Mouse (Mus musculus): Measurements from ENCODE around the gene Hoxb4.

GRCm38 (mm10) chr11:96366092-96367041 is 48.3 kb downstream of the Hoxb4 start:
- TF ChIP-seq CTCF (IDR thresholded peaks at IDR 0.05; ENCODE audit: low read depth, low read length) = no peak
- no peak for TF ChIP-seq POLR2A (IDR thresholded peaks at IDR 0.05; ENCODE audit: borderline replicate concordance, low read depth, low read length)

Measured in bone marrow macrophage, adult 2 months (primary cell).